Mouse (Mus musculus) cerebellum, postnatal 4 days (tissue): Measurements from ENCODE around the gene Gm9833.

Source experiments
- DNase-seq, 2 experiments: peaks; one replicate each; pipeline ENCODE4 v3.0.0; 2022; ENCODE audit warnings: low spot score in 2 of 2, mixed read lengths in 1 of 2

The Gm9833 gene

DNA sequence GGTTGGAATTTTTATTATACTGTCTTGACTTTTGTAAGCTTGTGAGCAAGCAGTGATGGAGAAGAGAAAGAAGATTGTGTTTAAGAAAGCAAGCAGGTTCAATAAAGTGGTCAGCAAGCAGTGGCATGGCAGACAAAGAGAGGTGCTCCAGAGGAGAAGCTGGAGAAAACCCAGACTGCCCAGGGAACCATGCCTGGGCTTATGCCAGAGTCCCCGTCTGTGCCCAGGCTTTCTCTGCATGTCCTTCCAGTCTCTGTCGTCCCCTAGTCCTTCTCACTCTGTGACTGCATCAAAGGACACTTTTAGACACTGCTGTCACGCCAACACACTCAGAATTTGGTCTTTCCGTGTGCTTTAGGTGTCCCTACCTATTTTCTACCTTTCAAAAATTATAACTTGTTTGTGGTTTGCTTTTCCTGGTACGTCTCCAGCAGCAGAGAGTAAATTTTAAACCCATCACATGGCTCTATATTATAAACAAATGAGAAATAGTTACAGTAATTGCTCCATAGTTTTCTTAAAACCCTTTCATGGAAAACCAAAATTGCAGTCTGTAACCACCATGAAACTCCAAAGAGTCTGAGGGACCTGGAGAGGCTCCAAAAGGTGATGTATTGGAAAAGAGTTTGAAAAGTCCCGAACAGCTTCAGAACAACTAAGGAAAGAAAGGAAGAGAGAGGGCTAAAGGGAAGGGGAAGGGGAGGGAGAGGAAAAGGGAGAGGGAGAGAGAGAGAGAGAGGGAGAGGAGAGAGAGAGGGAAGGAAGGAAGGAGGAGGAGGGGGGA, 34.2 kb downstream of the Gm9833 start:
- DNase-seq: no peak

- no peak for DNase-seq
These were observed 35.7 kb downstream of the Gm9833 start for GRCm38 (mm10) chr3:10123615-10124014.

DNA sequence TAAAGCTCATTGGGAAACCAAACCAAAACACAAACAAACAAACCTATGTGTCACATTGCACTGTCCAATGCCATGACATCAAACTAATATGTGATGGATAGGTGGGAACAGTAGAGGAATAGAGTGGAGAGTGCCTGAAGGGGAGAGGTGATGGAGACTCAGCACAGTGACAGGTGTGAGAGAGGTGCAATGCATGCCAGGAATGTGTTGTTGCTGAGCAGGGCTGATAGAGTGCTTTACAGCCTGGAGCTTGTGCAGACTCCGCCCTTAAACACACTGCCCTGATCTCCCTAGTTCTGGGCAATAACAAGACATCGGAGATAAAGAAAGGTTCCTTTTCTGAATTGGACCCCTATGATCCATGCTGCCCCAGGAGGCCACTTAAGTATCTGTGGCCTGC, 36.2 kb downstream of the Gm9833 start:
- no peak for DNase-seq

DNA sequence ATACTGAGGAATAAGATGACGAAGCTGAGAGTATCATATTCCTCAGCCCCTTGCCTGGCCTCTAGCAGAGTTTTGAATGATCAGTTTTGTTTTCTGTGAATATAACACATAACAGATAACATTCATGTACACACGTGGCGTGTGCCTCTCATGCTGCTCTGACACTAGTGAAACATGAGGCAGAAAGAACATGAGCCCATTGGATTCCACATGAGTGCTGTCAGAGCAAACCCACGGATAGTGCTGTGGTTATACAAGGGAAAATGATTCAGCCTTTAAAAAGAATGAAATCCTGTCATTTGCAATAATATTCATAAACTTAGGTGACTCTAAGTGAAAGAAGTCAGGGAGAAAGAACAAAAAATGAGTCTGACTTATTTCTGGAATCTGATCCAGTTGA, 37.4 kb downstream of the Gm9833 start:
- no peak for DNase-seq

- no peak for DNase-seq
These were observed 38.1 kb downstream of the Gm9833 start for GRCm38 (mm10) chr3:10126036-10126435.

GRCm38 (mm10) chr3:10126502-10126901, 38.6 kb downstream of the Gm9833 start:
- no peak for DNase-seq

DNA sequence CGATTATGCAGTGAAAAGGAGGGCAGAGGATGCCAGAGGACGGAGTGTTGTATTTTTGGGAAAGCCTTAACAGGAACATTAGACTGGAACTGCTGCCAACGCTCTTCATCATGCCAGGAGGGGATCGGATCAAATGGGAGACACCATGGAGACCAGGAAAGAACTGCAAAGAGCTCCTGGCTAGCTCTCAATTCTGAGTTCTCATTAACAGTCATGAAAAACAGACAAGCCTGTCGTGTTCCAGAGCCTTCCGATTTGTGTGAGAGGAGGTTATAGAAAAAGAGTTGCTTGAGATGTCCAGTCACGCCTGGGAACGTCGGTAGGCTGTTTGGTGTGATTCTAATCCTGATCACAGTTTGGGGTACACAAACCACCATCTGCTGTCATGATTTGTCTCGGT, 39.0 kb downstream of the Gm9833 start:
- DNase-seq: peak in 1 of 2 experiments; percentile 47

GRCm38 (mm10) chr3:10127505-10127904, 39.6 kb downstream of the Gm9833 start:
- no peak for DNase-seq
